Mouse (Mus musculus) CD8-positive naive resting alpha-beta T cell, adult 2 months (primary cell): Measurements from ENCODE around the gene Rap1gds1.

Experiments used
- DNase-seq, 2 experiments: peaks; one replicate each; pipeline ENCODE4 v3.0.0; 2022; ENCODE audit warnings: low read depth in 2 of 2, low spot score in 2 of 2

Rap1gds1 gene

DNA sequence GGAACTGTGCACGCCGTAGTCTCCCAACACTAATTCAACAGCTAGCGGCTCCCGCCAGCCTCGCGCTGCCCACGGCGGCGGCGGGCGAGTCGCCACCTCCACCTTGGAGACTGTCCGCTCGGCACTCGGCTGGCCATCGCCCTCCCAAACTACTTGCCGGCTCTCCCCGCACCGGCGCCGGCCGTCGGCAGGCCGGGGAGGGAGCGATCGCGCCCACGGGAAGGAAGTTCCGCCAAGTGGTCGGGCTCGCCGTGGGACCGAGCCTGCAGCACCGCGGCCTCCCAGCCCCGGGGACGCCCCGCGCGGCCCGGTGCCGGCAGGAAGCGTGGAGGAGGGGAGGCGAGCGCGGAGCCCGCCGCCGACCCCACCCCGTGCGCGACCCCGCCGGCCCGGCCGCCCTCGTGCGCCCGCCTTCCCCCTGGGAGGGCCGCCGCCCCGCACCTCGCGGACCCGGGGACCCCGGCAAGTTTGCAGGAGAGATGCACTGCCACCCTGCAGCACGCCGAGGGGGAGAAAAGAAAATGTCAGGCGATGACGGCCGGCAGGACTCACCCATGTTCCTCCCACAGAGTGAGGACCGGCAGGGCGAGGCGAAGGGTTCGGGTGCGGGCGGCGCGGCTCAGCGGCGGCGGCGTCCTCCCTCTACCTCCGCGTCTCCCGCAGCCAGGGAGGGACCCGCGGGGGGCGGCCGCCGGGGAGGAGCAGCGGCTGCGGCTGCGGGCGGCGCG lies at the start of gene Rap1gds1:
Rap1gds1 (minus strand) TSS at position 718 of the 728 bp plus-strand sequence.
- peak; percentile 55 to 57 for DNase-seq

DNA sequence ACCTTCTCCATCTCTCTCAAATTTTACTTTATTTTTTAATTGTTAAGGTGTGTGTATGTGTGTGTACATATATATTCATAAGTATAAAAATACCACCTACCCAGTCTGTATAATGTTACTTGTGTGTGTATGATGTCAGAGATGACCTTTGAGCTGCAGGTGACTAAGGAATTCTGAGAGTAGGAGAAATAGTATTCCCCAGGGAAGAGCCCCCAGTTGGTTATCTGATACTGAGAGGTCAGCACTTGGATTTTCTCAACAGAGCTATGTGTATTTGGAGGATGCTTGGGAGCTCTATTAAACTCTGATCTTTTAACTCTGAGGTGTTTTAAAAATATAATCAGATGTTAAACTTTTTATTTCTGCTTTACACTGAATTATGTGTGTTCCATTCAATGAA lies 43.4 kb upstream of the Rap1gds1 start:
- no peak for DNase-seq

DNA sequence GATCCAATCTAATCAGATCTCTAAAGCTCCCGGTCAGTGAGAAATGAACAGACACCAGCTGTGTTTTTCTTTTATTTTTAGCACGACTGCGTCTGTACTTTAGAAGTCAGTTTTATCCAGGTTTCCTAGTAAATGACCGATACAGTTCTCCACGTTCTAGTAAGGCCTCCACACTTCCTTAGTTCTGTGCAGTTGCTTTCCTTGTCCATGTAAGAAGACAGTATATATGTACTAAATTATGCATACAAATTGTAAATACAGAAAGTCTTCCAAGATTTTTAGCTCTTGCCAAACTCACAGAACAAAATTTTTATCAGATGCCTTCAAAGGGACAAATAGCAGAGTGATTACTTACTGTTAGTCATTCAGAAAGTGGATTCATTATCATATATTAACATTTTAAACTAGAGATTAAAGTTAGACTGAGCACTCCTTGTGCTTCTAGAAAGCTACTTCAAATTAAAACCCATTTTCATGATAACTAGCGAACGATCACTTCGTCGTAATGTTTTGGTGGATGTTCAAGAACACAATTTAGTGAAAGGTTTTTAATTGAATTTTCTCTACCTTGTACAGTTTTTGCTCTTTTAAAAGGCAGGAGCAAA lies 41.8 kb upstream of the Rap1gds1 start:
- no peak for DNase-seq

DNA sequence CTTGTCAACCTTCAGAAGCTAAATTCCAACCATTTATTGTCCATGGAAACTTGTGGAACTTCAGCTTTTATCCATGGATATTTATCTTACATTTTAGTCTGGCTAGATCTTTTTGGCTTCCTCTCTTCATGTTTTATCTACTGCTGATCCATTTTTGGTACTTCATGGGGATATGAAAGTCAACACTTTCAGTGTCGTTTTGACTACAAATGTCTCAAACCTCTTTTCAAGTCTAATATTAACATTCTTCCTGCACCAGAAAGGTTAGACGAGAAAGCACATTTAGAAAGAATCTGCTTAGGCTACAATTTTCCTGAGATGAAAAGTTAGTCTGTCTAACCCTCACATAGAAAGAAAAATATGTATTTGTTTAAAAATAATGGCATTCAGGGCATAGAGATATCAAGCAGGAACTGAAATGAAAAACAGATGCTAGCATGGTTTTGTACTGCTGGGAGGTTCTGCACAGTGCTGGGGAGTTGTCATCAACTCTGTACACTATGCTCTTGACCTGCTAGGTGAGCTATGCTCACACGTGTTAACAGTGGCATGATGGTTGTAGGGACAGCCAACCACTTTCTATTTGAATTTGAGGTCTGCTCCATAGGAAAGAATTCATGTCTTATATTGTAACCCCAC lies 37.5 kb upstream of the Rap1gds1 start:
- DNase-seq, result no peak

DNA sequence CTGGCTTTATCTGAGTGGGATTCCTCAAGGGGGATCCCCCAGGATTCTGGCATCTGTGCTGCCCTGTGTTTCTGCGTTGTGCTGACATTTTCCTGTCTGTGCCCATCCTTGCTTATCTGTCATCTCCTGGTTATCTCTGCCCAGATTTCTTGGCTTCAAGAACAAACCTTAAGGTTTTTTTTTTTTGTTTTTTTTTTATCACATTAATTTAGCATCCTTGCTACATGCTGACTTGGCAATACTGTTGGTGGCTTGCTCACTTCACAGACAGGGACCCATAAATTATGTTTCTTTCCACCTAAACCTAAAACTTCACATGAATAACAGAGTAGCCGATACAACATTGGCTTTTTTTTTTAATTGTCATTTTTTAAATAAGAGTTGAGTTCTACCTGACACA lies 36.9 kb upstream of the Rap1gds1 start:
- no peak for DNase-seq

DNA sequence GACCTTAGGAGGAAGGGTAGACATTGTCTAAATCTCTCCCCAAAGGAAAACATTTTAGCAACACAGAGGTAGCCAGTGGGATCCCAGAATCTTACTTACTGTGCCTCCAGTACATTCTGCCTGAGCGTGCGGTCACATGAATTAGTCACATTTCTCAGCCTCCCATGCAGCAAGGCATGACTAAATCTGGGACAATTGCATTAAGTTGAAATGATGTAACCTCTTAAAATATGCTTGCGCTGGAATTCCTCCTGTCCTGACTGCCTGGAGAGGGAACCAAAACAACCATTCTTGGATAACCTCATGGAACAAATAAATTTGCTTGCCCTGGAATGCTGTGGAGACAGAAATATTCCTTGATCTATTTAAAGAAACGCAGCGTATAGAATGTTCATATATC lies 33.2 kb upstream of the Rap1gds1 start:
- DNase-seq, result no peak

DNA sequence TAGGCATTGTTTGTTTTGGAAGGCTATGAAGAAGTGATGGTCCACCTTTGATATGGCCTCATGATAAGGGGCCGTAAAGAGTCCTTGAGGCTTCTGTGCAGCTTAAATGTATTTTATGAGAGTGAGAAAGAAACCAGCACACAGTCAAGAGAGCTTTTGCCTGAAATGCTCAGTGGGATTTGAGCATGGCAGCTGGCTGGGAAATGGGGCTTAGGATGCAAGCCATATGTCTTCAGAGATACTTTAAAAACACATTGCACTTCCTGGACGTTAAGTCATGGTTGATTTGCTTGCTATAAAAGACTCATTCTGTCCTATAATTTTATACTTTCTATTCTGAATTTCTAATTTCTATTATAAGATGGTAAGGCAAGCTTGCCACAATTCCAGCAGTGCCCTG lies 28.9 kb upstream of the Rap1gds1 start:
- DNase-seq, result no peak

DNA sequence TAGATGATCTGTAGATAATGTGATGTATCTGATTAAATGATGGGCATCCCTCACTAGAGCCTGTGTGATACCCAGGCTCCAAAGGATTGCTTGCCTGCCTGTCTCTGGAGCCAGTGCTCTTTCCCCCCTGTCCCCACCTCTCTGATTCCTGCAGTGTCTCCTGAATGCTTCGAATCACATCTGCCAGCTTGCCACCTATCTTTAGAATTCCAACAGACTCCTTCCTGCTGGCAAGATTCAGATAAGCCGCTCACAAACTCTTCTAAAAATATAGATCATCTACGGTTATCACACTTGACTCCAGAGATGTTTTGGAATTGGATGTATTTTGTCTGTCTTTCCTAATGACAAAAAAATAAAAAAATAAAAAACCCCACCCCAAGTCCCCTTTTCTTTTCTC lies 28.3 kb upstream of the Rap1gds1 start:
- no peak for DNase-seq

DNA sequence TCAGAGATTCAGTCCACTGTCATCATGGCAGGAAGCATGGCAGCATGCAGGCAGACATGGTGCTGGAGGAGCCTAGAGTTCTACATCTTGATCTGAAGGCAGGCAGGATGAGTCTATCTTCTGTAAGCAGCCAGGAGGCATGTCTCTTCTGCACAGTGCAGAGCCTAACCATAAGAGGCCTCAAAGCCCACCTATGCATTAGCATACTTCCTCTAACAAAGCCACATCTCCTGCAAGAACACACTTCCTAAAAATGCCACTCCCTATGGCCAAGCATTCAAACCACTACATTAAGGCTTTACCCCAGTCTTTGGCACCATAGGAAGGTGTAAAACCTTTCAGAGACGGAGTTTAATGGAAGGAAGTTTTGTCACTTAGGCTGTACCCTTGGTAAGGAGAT lies 26.9 kb upstream of the Rap1gds1 start:
- no peak for DNase-seq

DNA sequence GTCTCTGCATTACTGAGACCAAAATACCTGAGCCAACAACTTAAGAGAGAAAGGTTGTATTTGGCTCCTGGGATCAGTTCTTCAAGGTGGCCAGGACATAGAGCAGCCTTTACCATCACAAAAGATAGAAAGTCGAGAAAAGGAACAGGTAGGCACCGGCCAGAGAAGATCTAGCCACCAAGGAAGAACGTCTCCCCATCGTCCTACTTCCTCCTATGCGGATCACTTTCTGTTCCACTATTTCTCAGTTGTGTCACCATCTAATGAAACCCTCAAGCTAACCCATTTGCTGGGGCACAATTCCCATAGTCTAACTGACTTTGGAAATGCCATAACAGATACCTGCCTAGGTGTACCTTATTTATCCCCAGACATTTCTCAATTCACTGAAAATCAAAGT lies 24.3 kb upstream of the Rap1gds1 start:
- no peak for DNase-seq

DNA sequence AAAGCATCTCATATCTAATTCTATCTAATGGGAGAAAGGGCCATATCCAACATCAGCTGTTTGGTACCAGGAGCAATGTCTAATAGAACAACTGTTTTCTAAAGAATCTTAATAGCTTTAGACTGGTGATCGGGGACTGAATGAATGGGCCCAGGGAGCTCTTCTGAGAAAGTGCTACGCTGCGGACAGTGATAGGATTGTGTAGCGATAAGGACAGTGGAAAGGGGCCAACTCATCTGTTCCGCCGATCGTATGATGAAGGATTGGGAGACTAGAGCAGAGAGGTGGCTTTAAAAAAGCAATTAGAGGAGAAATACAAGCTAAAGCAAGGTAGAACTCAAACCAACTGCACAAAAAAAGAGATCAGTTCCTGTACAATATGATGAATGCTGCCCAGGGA lies 20.9 kb upstream of the Rap1gds1 start:
- no peak for DNase-seq

DNA sequence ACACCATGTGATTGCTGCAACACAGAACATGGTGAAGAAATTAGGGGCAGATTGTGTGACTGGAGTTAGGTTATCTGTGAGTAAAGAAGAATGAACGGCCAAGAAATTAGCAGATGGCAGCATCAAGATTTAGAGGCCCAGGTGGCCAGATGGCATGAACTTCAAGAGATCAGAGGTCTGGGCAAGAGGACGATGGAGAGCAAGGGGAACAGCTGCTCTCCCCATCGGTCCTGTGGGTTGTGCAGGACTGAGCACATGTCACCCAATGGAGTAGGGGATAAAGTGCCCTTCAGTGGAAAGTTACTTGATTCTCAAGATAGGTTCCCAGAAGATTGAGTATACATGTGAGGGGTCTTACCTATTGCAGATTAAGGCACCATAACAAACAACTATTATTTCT lies 13.5 kb upstream of the Rap1gds1 start:
- no peak for DNase-seq

DNA sequence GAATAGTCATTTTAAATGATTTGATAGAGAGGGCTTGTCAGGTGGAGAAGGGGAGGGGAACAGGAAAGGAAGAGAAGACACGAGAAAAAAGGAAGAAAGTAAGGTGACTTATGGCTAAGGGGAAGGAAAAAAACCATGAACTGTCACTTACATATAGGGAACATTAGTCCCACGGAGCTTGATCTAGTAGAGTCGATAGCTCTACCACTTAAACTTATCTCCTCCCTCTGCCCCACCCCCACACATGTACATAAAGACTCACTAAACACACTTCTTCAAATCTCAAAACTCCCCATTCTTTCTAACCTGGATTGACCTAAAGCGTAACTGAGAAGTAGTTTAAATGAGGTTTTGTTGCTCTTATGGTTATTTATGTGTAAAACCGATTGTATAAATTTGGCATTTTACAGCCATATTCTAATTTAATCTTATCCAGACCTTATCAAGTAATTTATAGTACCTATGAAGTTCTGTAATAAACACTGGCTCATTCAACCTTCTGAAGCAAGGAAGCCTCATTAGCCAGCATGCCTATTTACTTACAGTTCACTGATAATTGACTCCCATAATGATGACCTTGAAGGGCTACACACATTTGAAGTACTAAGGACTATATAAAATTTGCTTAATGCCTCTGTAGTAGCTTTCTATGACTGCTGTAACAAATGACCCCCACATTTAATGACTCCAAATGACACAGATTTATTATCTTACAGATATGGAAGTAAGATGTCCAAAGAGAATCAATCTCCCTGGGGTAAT lies 9.0 kb upstream of the Rap1gds1 start:
- no peak for DNase-seq

DNA sequence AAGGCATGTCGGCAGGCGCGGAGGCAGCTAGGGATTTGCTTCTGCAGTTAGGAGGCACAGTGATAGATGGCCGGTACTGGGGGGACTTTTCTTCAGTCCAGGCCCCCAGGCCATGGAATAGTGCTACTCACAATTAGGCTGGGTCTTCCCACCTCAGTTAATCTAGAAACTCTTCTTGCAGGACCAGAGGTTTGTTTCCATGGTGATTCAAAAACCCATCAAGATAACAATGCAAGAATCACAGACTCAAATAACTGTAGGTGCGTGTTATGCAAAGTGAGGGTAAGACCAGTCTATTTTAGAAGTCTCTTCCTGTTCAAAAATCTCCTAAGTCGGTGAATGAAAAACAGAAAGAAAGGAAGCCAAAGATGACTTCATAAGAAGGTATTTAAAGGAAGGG lies 4.8 kb upstream of the Rap1gds1 start:
- no peak for DNase-seq

DNA sequence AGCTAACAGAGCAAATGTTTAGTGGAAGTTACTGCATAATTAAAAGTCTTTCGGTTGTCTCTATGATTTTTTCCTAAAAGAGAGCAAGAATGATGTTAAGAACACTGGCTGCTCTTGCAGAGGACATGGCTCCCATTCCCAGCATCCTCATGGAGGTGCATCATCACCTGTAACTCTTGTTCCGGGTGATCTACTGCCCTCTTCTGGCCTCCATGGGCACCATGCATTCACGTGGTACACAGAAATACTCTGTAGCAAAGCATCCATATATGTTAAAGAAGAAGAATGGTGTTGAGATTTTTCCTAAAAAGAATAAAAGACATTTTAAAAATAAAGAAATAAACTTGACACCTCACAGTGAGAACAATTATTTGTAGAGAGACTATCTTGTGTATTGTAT lies 3.0 kb upstream of the Rap1gds1 start:
- no peak for DNase-seq

DNA sequence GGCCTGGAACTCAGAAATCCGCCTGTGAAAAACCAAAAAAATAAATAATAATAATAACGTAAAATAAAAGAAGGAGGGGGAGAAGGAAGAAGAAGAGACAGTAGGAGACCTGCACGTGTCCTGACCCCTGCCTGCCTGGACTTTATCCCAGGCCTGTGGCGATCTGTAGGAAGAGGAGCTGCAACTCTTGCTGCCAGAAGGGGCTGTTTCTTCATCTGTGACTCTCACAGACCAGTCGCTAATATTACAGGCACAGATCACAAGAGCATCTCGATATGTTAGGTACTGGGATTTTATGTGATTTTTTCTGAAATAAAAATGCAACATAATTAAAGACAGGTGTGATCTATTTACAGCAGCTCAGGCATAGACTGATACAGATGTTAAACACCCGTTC lies 1.1 kb upstream of the Rap1gds1 start:
- no peak for DNase-seq

DNA sequence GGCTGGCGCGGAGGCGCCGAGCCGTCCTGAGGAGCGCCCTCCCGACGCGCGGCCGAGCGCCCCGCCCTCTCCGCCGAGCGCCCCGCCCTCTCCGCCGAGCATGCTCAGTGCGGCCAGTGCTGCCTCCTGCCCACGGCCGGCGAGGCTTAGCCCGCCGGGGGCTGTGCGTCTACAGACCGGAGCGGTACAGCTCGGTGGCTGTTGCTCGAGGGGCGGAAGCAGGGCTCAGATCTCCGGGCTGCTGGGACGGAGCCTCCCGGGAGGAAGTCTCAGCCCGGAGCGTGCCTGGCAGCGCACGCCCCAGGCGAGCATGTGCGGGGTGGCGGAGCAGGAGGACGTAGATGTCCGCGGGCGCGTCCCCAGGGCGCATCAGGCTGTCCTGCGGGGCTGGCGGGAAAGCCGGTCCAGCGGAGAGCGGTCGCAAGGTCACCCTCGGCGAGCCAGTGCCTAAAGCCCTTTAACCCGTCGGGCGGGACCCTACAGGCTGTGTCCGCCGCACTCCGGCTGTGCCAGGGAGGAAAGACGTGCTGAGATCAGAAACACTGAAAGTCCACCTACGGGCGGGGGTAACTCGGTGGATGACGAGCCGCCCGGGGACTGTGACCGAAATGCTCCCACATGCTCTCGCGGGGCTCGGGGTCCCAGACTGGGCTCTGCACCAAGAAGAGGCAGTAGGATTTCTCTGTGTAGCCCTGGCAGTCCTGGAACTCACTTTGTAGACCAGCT lies 495 bp upstream of the Rap1gds1 start:
- DNase-seq, result peak; percentile 81 to 83

DNA sequence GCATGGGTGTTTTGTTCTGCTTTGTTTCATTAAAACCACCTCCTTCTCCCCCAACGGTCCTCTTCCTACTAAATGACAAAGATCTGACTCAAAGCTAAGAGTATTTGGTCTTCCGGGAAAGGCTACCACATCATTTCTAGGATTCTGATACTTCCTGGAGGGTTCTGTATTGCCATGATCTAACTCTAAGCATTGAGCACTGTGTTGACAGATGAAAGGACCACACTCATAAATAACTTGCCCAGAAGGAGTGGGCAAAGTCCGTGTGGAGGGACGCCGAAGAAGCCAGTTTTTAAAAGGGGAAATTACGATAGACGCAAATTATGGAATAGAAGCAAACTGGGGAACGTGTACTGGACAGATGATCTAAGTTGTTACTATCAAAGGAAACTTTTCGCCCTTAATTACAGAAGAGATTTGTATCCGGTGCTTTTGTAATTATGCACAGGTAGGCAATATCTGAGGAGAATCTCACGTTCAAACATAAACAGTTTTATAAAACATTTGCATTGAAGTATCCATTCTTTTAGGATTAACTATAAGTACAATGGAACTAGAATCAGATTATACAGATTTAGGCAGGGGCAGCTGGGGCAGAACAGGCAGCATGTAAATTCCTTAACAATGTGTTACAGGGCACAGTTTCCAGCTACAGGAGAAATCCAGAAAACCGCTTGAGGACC lies 1.1 kb downstream of the Rap1gds1 start:
- no peak for DNase-seq

DNA sequence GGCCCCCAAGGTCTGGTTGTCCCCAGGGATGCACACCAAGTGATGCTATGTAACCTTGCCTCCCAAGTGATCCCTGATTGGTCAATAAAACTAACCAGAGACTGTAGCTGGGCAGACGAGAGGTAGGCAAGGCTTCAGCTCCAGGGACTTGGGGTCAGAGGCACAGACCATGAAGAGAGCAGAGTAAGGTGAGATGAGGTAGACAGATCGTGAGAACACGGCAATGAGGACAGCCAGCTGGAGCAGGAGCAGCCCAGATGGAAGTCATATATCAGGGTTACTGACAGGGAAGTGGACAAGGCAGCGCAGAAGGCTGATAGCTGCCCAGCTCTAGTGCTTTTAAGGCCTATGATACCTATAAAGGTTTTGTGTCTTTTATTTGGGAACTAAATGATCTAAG lies 5.5 kb downstream of the Rap1gds1 start:
- no peak for DNase-seq

DNA sequence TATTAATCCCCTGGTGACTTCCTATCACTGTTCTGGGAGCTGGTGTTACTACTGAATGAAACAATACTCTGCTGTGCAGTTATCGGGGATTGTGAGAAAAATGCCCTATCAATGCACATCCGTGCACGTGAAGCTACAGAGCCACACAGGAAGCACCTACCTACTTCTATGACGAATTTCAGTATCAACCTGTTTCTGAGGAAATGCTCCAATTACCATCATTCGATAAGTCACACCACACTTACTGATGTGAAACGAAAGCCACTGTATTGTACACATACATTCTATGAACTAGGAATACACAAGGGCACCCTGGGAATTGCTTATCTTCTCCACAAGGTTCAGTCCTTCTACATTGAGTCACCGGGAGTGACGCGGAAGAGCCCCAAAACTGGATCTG lies 10.9 kb downstream of the Rap1gds1 start:
- DNase-seq, result no peak

DNA sequence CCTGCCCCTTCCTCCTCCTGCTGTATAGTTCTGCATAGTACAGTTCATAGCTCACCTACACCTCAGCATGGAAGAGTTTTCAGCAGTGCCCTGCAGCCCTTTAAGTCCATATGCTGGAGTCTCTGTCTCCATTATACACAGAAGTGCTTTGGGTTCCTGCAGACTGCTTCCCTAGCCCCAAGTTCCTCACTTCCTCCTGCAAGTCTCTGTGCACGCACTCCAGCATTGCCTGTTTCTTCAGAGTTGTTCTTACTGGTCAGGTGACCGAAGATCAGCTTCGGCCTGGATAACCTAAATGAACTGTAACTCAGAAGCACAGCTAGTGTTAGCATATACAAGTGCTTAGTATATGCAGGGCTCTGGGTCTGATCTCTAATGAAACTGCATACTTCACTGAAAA lies 12.9 kb downstream of the Rap1gds1 start:
- no peak for DNase-seq
